In genomic region chr14:16772927-16773326, GRCm38 (mm10) we compare ENCODE assay signal across 20 mouse cellular contexts. TPM values are rescaled to one million over a fixed set of nuclear protein-coding genes. Genes with fewer than 3 reads are reported as not detected.
A peak's percentile ranks its signal among the peaks of the same experiment; 100 is the strongest.
DNase-seq lines count a peak whose midpoint lies in the region; ATAC-seq lines count a peak whose summit lies in the region.
"Had no signal": no experiment of that assay in that cellular context is flagged by ENCODE, and none has a peak within 500 bp of the region (broad histone marks: within the 10 kb centered on the region; RNA-seq: fewer than 3 reads in every experiment).

No protein-coding gene starts in this region.

- no peak overlapping the region for H3K4me3 ChIP-seq in kidney, embryonic 15.5 days (replicated peaks)
- peak overlapping the region; percentile 35 for H3K4me3 ChIP-seq in megakaryocyte, embryonic 14.5 days (replicated peaks)
- H3K4me3 ChIP-seq: embryonic facial prominence, embryonic 10.5 days; forebrain, embryonic 13.5 days; heart, embryonic 10.5 days; hindbrain, embryonic 12.5 days had no signal

- no peak for ATAC-seq in kidney, embryonic 15.5 days (replicated peaks; ENCODE audit: low FRiP score)
- ATAC-seq in megakaryocyte, adult 5-6 weeks (ENCODE audit: poor library complexity, severe bottlenecking) = no peak
- ATAC-seq: forebrain, embryonic 13.5 days; forebrain, postnatal 0 days had no signal

- H3K4me2 ChIP-seq in kidney, embryonic 15.5 days = no peak overlapping the region
- H3K4me2 ChIP-seq: forebrain, embryonic 13.5 days; hindbrain, embryonic 12.5 days had no signal

- H3K27ac ChIP-seq in kidney, embryonic 15.5 days = no peak overlapping the region
- H3K27ac ChIP-seq: embryonic facial prominence, embryonic 10.5 days; forebrain, embryonic 13.5 days; heart, embryonic 10.5 days; hindbrain, embryonic 12.5 days had no signal

- DNase-seq in adrenal gland, adult 8-10 months = peak; percentile 1
- no peak for DNase-seq in adrenal gland, postnatal 14 days
- peak; percentile 6 to 15 for DNase-seq in kidney, adult 8-10 months
- DNase-seq in kidney, postnatal 25 days = peak; percentile 21 to 35
- no peak for DNase-seq in kidney, postnatal 4 days
- DNase-seq: adrenal gland, postnatal 25 days; cerebellum, adult 2 months; cerebellum, postnatal 10 days; forebrain, postnatal 0 days; gastrocnemius, postnatal 25 days; heart, postnatal 10 days; heart, postnatal 4 days had no signal

- H3K9me3 ChIP-seq in kidney, embryonic 15.5 days (replicated peaks) = no peaks in the 10 kb centered on the region
- H3K9me3 ChIP-seq in megakaryocyte, embryonic 14.5 days = no peaks in the 10 kb centered on the region
- H3K9me3 ChIP-seq: embryonic facial prominence, embryonic 10.5 days; forebrain, embryonic 13.5 days; heart, embryonic 10.5 days; hindbrain, embryonic 12.5 days had no signal

- no peaks in the 10 kb centered on the region for H3K36me3 ChIP-seq in kidney, embryonic 15.5 days
- H3K36me3 ChIP-seq in megakaryocyte, embryonic 14.5 days (replicated peaks; ENCODE audit: low read length) = no peaks in the 10 kb centered on the region
- H3K36me3 ChIP-seq: embryonic facial prominence, embryonic 10.5 days; heart, embryonic 10.5 days; hindbrain, embryonic 12.5 days had no signal

- H3K9ac ChIP-seq in kidney, embryonic 15.5 days = no peak overlapping the region
- H3K9ac ChIP-seq: forebrain, embryonic 13.5 days; forebrain, postnatal 0 days; hindbrain, embryonic 12.5 days had no signal

- 64% methylated on average over 3 of the region's 3 CpGs for WGBS in kidney, embryonic 15.5 days

- no peaks in the 10 kb centered on the region for H3K27me3 ChIP-seq in kidney, embryonic 15.5 days
- H3K27me3 ChIP-seq in megakaryocyte, embryonic 14.5 days (replicated peaks) = peaks cover 2% of the 10 kb centered on the region
- H3K27me3 ChIP-seq: forebrain, embryonic 13.5 days; hindbrain, embryonic 12.5 days had no signal

- H3K4me1 ChIP-seq in kidney, embryonic 15.5 days = 0 out of 2 replicates have a peak, but pooled peaks cover 4% of the 10 kb centered on the region
- H3K4me1 ChIP-seq in megakaryocyte, embryonic 14.5 days = peaks cover 21% of the 10 kb centered on the region
- H3K4me1 ChIP-seq: embryonic facial prominence, embryonic 10.5 days; forebrain, embryonic 13.5 days; hindbrain, embryonic 12.5 days had no signal

RNA-seq across cellular contexts. Expression of gene Rarb, which starts 46.0 kb away (rescaled TPM):
- 10 to 100 TPM in 3 of 4 experiments, 1 to 10 TPM in 1; 8.7 to 16.7 (median 11.1) TPM for total RNA-seq in adrenal gland, adult 8-10 months (2022)
- total RNA-seq in adrenal gland, postnatal 14 days (2021) = 15.2 and 15.4 TPM in 2 replicates
- polyA plus RNA-seq in kidney, embryonic 15.5 days (2015; fragmentation: Nextera tagmentation; extraction: Ambion mirVana) = 29.5 and 33.6 TPM in 2 replicates
- polyA plus RNA-seq in megakaryocyte, embryonic 14.5 days (2012; ENCODE audit: insufficient read depth, low replicate concordance) = not detected in 2 replicates
- not detected in 2 replicates for total RNA-seq in megakaryocyte, adult 5-6 weeks (2015)
- 0.11 TPM in 1 of 2 replicates, not detected in the other for total RNA-seq in megakaryocyte, adult 5-6 weeks (2017)
- total RNA-seq: granulocyte monocyte progenitor cell, adult 5-6 weeks had no signal

Comparison
In these comparisons a context has a peak if more than half of its experiments do, and no peak if none do; other contexts are left out.
1. DNase-seq: peak in adrenal gland, adult 8-10 months (single experiment), kidney, adult 8-10 months (2 of 2) and kidney, postnatal 25 days (2 of 2); none in adrenal gland, postnatal 14 days (single experiment) and kidney, postnatal 4 days (0 of 2).
2. RNA of gene Rarb, which starts 46.0 kb away (total RNA-seq): 15.2 to 15.4 TPM in adrenal gland, postnatal 14 days and 8.7 to 16.7 TPM in adrenal gland, adult 8-10 months; 0.11 TPM in megakaryocyte, adult 5-6 weeks; every median in the first group is over 4 times any median in the second.